Mouse (Mus musculus) cerebellum, postnatal 4 days (tissue): Measurements from ENCODE around the gene Ptpn13.

Experiments used
- DNase-seq, 2 experiments: peaks; one replicate each; pipeline ENCODE4 v3.0.0; 2022; ENCODE audit warnings: low spot score in 2 of 2, mixed read lengths in 1 of 2

Ptpn13 gene

GRCm38 (mm10) chr5:103518797-103519468 lies 93.9 kb downstream of the Ptpn13 start:
- peak in 1 of 2 experiments; percentile 25 for DNase-seq

- no peak for DNase-seq
Observed at GRCm38 (mm10) chr5:103522371-103522770, 97.4 kb downstream of the Ptpn13 start.

GRCm38 (mm10) chr5:103526668-103527436 lies 101.9 kb downstream of the Ptpn13 start:
- no peak for DNase-seq

GRCm38 (mm10) chr5:103527437-103527718 lies 102.4 kb downstream of the Ptpn13 start:
- DNase-seq: no peak

- DNase-seq: no peak
Observed at GRCm38 (mm10) chr5:103530214-103530613, 105.2 kb downstream of the Ptpn13 start.

GRCm38 (mm10) chr5:103532841-103533390 lies 107.9 kb downstream of the Ptpn13 start:
- no peak for DNase-seq

- DNase-seq: no peak
Observed at GRCm38 (mm10) chr5:103534454-103534853, 109.5 kb downstream of the Ptpn13 start.

- no peak for DNase-seq
Observed at GRCm38 (mm10) chr5:103537429-103537828, 112.4 kb downstream of the Ptpn13 start.

GRCm38 (mm10) chr5:103540612-103541011 lies 115.6 kb downstream of the Ptpn13 start:
- DNase-seq: no peak

GRCm38 (mm10) chr5:103541136-103541535 lies 116.1 kb downstream of the Ptpn13 start:
- DNase-seq: peak in 1 of 2 experiments; percentile 20

- DNase-seq: peak in 1 of 2 experiments; percentile 51
Observed at GRCm38 (mm10) chr5:103541542-103541941, 116.5 kb downstream of the Ptpn13 start.

- DNase-seq: peak in 1 of 2 experiments; percentile 19
Observed at GRCm38 (mm10) chr5:103545381-103546000, 120.5 kb downstream of the Ptpn13 start.

- DNase-seq: no peak
Observed at GRCm38 (mm10) chr5:103554769-103555168, 129.8 kb downstream of the Ptpn13 start.

GRCm38 (mm10) chr5:103560546-103560945 lies 135.6 kb downstream of the Ptpn13 start:
- DNase-seq: no peak

GRCm38 (mm10) chr5:103568034-103568433 lies 143.0 kb downstream of the Ptpn13 start:
- DNase-seq: no peak

GRCm38 (mm10) chr5:103569446-103569845 lies 144.5 kb downstream of the Ptpn13 start:
- no peak for DNase-seq

GRCm38 (mm10) chr5:103579680-103580420 lies 154.9 kb downstream of the Ptpn13 start:
- DNase-seq: no peak

- no peak for DNase-seq
Observed at GRCm38 (mm10) chr5:103587219-103587618, 162.2 kb downstream of the Ptpn13 start.

- DNase-seq: no peak
Observed at GRCm38 (mm10) chr5:103591846-103592245, 166.9 kb downstream of the Ptpn13 start.

GRCm38 (mm10) chr5:103592706-103593105 lies 167.7 kb downstream of the Ptpn13 start:
- DNase-seq: no peak

GRCm38 (mm10) chr5:103593575-103593974 lies 168.6 kb downstream of the Ptpn13 start:
- DNase-seq: no peak
